Mouse (Mus musculus) stomach, postnatal 0 days (tissue): ENCODE measurements at regions not wholly inside any gene's neighbourhood (a gene's known extent, or its start where the extent isn't known, plus 50 kb on each side); places are given as distances from the start of the nearest gene placed in this dataset.

Source experiments
- CTCF ChIP-seq: IDR thresholded peaks from 2 replicates; pipeline ENCODE4 v1.5.1; 2016; ENCODE audit warnings: antibody characterized with exemption, low read depth, mild to moderate bottlenecking, moderate library complexity
- EP300 ChIP-seq: optimal IDR thresholded peaks from 2 replicates; pipeline ENCODE3; 2016; ENCODE audit warnings: antibody characterized with exemption

DNA sequence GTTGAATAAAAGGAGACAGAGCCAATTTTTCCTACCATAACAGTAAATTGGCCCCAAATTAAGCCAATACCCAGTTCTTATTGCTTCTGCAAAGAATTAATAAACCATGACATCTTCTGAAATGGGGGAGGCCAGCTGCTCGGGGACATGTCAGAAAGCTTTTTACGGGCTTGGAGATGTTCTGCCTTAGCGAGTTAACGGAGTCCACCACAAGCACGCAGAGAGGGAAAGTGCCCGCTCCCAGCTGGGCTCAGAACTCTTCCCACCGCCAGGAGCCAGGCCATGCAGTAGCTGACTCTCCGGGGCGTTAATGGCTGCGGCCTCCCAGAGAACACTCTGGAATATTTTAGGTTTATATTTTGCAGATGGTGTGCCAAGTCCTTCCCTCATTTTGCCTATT is 106.8 kb downstream of the Cdc5l start:
- no peak for TF ChIP-seq CTCF
- no peak for TF ChIP-seq EP300
